ENCODE assay signal across 8 mouse cellular contexts in the genomic region with DNA sequence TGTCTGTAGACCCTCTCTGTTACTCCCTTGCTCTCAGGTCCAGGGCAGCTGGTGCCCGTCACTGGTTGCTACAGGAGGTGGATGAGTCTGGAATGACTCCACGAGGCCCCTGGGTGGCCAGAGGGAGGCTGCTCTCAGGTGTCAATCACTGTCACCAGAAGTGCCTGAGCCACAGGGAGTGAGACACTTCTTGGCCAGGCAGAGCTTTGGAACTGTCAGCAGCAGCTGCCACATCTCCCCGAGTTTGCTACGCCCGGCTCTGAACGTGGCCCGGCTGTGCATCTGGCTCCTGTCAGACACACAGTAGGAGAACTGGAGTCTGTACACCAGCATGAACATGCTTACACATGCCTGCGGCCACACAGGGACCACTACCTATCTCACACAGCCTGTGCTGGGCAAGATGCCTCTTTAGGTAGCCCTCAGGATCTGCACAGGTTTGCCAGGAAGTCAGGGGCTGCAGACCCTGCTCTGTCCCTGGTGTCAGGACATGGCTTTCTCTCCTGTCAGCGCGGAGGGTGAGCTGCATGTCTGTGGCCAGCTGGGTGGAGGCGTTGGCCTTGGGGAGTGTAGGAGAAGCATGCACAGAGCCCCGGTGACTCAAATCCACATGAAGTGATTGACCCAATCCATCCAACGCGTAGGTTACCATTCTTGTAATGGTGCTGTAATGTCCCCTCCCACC. TPM values are rescaled to one million over a fixed set of nuclear protein-coding genes. Genes with fewer than 3 reads are reported as not detected.
DNase-seq lines count a peak whose midpoint lies in the region; ATAC-seq and TF ChIP-seq lines count a peak whose summit lies in the region.

No protein-coding gene starts in this region.

- whole genome bisulfite sequencing in forebrain, embryonic 12.5 days, result 73% methylated on average over 14 of the region's 14 CpGs
- 39% methylated on average over 14 of the region's 14 CpGs for WGBS in heart, postnatal 0 days
- 58% methylated on average over 14 of the region's 14 CpGs for WGBS in midbrain, embryonic 16.5 days

- no peaks in the 10 kb centered on the region for H3K27me3 ChIP-seq in forebrain, embryonic 12.5 days
- H3K27me3 ChIP-seq in heart, postnatal 0 days (ENCODE audit: control insufficient read depth, insufficient read depth, low read length), result no peaks in the 10 kb centered on the region
- no peaks in the 10 kb centered on the region for H3K27me3 ChIP-seq in midbrain, embryonic 16.5 days (ENCODE audit: control insufficient read depth, insufficient read depth, low read depth, low read length)

- TF ChIP-seq CTCF in layer of hippocampus, adult 2 months (conservative IDR thresholded peaks at IDR 0.05), result no peak
- TF ChIP-seq CTCF in heart, postnatal 0 days (IDR thresholded peaks at IDR 0.05; ENCODE audit: low read depth), result no peak

- peak overlapping the region; percentile 81 for H3K27ac ChIP-seq in layer of hippocampus, adult 2 months
- H3K27ac ChIP-seq in forebrain, embryonic 12.5 days, result 0 out of 2 replicates have a peak overlapping the region, but pooled peaks have one; percentile 25
- H3K27ac ChIP-seq in heart, postnatal 0 days (ENCODE audit: low read depth), result peak overlapping the region; percentile 23; the same call in 1 of the 2 replicates
- no peak overlapping the region; the same call in 1 of the 2 replicates for H3K27ac ChIP-seq in midbrain, embryonic 16.5 days (ENCODE audit: low read length)

- no peak overlapping the region for H3K4me2 ChIP-seq in forebrain, embryonic 12.5 days
- no peak overlapping the region for H3K4me2 ChIP-seq in heart, postnatal 0 days (ENCODE audit: low read depth, low read length)
- no peak overlapping the region for H3K4me2 ChIP-seq in midbrain, embryonic 16.5 days (ENCODE audit: low read length)

- no peak overlapping the region for H3K9ac ChIP-seq in forebrain, embryonic 12.5 days
- H3K9ac ChIP-seq in heart, postnatal 0 days (replicated peaks; ENCODE audit: low read depth, low read length), result peak overlapping the region; percentile 19; the same call in 1 of the 2 replicates
- peak overlapping the region; percentile 54; the same call in 1 of the 2 replicates for H3K9ac ChIP-seq in midbrain, embryonic 16.5 days (ENCODE audit: low read depth, low read length)

- no peak overlapping the region for H3K4me3 ChIP-seq in layer of hippocampus, adult 2 months
- no peak overlapping the region for H3K4me3 ChIP-seq in forebrain, embryonic 12.5 days (replicated peaks)
- H3K4me3 ChIP-seq in heart, postnatal 0 days (ENCODE audit: low read depth, low read length), result no peak overlapping the region
- no peak overlapping the region for H3K4me3 ChIP-seq in midbrain, embryonic 16.5 days (ENCODE audit: low read depth, low read length)

- no peak for ATAC-seq in forebrain, embryonic 12.5 days (ENCODE audit: low FRiP score)
- peak; percentile 43 for ATAC-seq in heart, postnatal 0 days (ENCODE audit: insufficient read depth, low read depth)
- ATAC-seq in midbrain, embryonic 16.5 days, result peak; percentile 12; the same call in 1 of the 2 replicates

- no peak for DNase-seq in layer of hippocampus, adult 2 months (ENCODE audit: low spot score in 2 of 2)
- no peak for DNase-seq in layer of hippocampus, postnatal 14 days (ENCODE audit: low spot score in 2 of 2)
- peak; percentile 43 for DNase-seq in heart, postnatal 0 days (ENCODE audit: low spot score)
- DNase-seq in ovary, postnatal 36 days (ENCODE audit: low spot score), result no peak
- no peak for DNase-seq in frontal cortex, postnatal 10 days (ENCODE audit: low spot score in 2 of 2)
- no peak for DNase-seq in spleen, postnatal 14 days (ENCODE audit: low spot score in 2 of 2)

- H3K4me1 ChIP-seq in forebrain, embryonic 12.5 days, result peaks cover 21% of the 10 kb centered on the region
- peaks cover 18% of the 10 kb centered on the region for H3K4me1 ChIP-seq in heart, postnatal 0 days (ENCODE audit: control insufficient read depth, insufficient read depth)
- H3K4me1 ChIP-seq in midbrain, embryonic 16.5 days (ENCODE audit: control insufficient read depth, insufficient read depth, low read length), result peaks cover 10% of the 10 kb centered on the region; the same call in 1 of the 2 replicates

- TF ChIP-seq EP300 in heart, postnatal 0 days (IDR thresholded peaks at IDR 0.05; ENCODE audit: low read depth), result no peak

- H3K36me3 ChIP-seq in forebrain, embryonic 12.5 days (replicated peaks), result peaks cover 10% of the 10 kb centered on the region
- H3K36me3 ChIP-seq in heart, postnatal 0 days (replicated peaks; ENCODE audit: control insufficient read depth, insufficient read depth, low read length), result peaks cover 26% of the 10 kb centered on the region
- H3K36me3 ChIP-seq in midbrain, embryonic 16.5 days (ENCODE audit: control insufficient read depth, insufficient read depth, low read length), result peaks cover 10% of the 10 kb centered on the region; the same call in 1 of the 2 replicates

- no peaks in the 10 kb centered on the region for H3K9me3 ChIP-seq in forebrain, embryonic 12.5 days
- no peaks in the 10 kb centered on the region for H3K9me3 ChIP-seq in heart, postnatal 0 days (replicated peaks; ENCODE audit: control insufficient read depth, low read length)
- H3K9me3 ChIP-seq in midbrain, embryonic 16.5 days (replicated peaks; ENCODE audit: control insufficient read depth, low read length, poor library complexity, severe bottlenecking), result no peaks in the 10 kb centered on the region

RNA-seq across cellular contexts. Expression of gene Hs1bp3, which starts 18.4 kb away (rescaled TPM):
- 10 to 100 TPM; 12.2 to 15.1 TPM for total RNA-seq in layer of hippocampus, adult 2 months (2021)
- total RNA-seq in layer of hippocampus, postnatal 14 days (2021), result 10 to 100 TPM; 10.3 to 11.6 TPM
- polyA plus RNA-seq in forebrain, embryonic 12.5 days (2016; fragmentation: Nextera tagmentation; extraction: Ambion mirVana), result 11.5 and 11.7 TPM in 2 replicates
- 9.5 and 11.7 TPM in 2 replicates for total RNA-seq in heart, postnatal 0 days (2014; rRNA removed; ENCODE audit: low replicate concordance)
- 9.7 TPM in 2 replicates for polyA plus RNA-seq in heart, postnatal 0 days (2015; fragmentation: Nextera tagmentation; extraction: Ambion mirVana)
- 8.4 and 8.9 TPM in 2 replicates for polyA plus RNA-seq in midbrain, embryonic 16.5 days (2015; fragmentation: Nextera tagmentation; extraction: Ambion mirVana)

RNA-seq across cellular contexts. Expression of gene Gdf7, which starts 29.9 kb away (rescaled TPM):
- total RNA-seq in layer of hippocampus, adult 2 months (2021), result not detected
- total RNA-seq in layer of hippocampus, postnatal 14 days (2021), result under 1 TPM; 0.23 to 0.26 TPM
- polyA plus RNA-seq in forebrain, embryonic 12.5 days (2016; fragmentation: Nextera tagmentation; extraction: Ambion mirVana), result 0.27 and 0.34 TPM in 2 replicates
- not detected in 2 replicates for total RNA-seq in heart, postnatal 0 days (2014; rRNA removed; ENCODE audit: low replicate concordance)
- not detected in 2 replicates for polyA plus RNA-seq in heart, postnatal 0 days (2015; fragmentation: Nextera tagmentation; extraction: Ambion mirVana)
- polyA plus RNA-seq in midbrain, embryonic 16.5 days (2015; fragmentation: Nextera tagmentation; extraction: Ambion mirVana), result 0.15 and 0.16 TPM in 2 replicates
